Mouse (Mus musculus): ENCODE measurements at regions not wholly inside any gene's neighbourhood (a gene's known extent, or its start where the extent isn't known, plus 50 kb on each side); places are given as distances from the start of the nearest gene placed in this dataset.
A peak's percentile ranks its signal among the peaks of the same experiment; 100 is the strongest.

GRCm38 (mm10) chr3:17790816-17791215 is 157.4 kb upstream of the Cypt12 start:
- TF ChIP-seq CTCF (IDR thresholded peaks at IDR 0.05; ENCODE audit: low read depth) = no peak
- peaks cover 15% of the 10 kb centered on the region; the same call in 1 of the 2 replicates for H3K4me1 ChIP-seq (ENCODE audit: insufficient read depth)
- ATAC-seq (peak; percentile 3; the same call in 1 of the 2 replicates), DNase-seq (peak; percentile 79)
- H3K27me3 ChIP-seq (ENCODE audit: insufficient read depth, low read length) = no peaks in the 10 kb centered on the region
- peak overlapping the region; percentile 96 for H3K9ac ChIP-seq
- H3K36me3 ChIP-seq (ENCODE audit: insufficient read depth) = no peaks in the 10 kb centered on the region; the same call in 1 of the 2 replicates
- no peaks in the 10 kb centered on the region for H3K9me3 ChIP-seq (ENCODE audit: low read length)
- 4% methylated on average over 12 of the region's 12 CpGs for WGBS
- peak overlapping the region; percentile 99 for H3K27ac ChIP-seq (ENCODE audit: low read depth, low read length)
- H3K4me2 ChIP-seq (ENCODE audit: low read depth) = peak overlapping the region; percentile 99
- peak overlapping the region; percentile 57 for H3K4me3 ChIP-seq (ENCODE audit: low read depth, low read length)

DNA sequence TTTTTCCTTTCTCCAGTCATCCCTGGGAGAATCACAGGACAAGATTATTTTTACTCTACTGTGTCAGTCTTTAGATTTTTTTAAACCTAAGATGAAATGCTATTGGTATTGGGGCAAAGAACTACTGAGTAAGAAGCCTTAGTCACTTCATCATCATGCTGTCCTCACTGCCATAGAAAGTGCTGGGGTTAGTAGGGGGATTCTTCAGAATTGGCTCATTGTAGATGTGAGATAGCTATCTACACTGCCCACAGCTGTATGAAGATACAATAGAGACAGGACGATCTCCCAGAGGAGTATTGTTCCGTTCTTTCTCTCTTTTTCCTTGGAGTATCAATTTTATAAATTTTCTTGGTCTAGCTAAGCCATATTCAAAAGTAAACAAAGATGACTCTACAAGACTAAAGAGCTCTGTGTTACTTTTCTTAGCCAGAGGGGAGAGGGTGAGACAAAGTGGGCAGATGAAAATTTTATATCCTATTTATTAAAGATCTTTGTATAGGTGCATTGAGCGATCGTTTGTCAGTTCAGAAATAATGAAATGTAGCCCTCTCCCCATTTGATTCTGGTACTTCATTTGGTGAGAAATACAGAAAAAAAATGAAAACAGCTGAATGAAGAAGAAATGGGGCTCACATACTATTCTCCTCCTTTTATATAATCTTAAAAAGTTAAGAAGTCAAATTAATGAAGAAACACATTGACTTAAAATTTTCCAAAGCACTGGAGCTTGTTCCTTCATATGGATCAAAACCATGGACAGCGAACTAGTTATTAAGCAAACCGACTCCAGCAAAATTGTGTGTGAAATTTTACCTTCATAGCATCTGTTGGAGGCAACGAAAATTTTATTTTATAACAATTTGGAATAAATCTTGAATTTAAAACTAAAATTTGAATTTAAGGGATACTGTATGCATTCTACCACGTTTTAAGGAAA is 156.6 kb upstream of the Cypt12 start:
- ATAC-seq (no peak), DNase-seq (peak; percentile 70)
- H3K27me3 ChIP-seq (ENCODE audit: insufficient read depth, low read length) = no peaks in the 10 kb centered on the region
- H3K27ac ChIP-seq (ENCODE audit: low read depth, low read length) = peak overlapping the region; percentile 99
- H3K9ac ChIP-seq = peak overlapping the region; percentile 96
- peaks cover 14% of the 10 kb centered on the region; the same call in 1 of the 2 replicates for H3K4me1 ChIP-seq (ENCODE audit: insufficient read depth)
- TF ChIP-seq CTCF (IDR thresholded peaks at IDR 0.05; ENCODE audit: low read depth) = no peak
- peak overlapping the region; percentile 57 for H3K4me3 ChIP-seq (ENCODE audit: low read depth, low read length)
- peak overlapping the region; percentile 99 for H3K4me2 ChIP-seq (ENCODE audit: low read depth)
- 29% methylated on average over 8 of the region's 8 CpGs for WGBS
- H3K36me3 ChIP-seq (ENCODE audit: insufficient read depth) = peaks cover 5% of the 10 kb centered on the region; the same call in 1 of the 2 replicates
- H3K9me3 ChIP-seq (ENCODE audit: low read length) = no peaks in the 10 kb centered on the region

- no peak for TF ChIP-seq CTCF (IDR thresholded peaks at IDR 0.05; ENCODE audit: low read depth)
- no peaks in the 10 kb centered on the region for H3K9me3 ChIP-seq (ENCODE audit: low read length)
- no peak for DNase-seq
- peaks cover 5% of the 10 kb centered on the region; the same call in 1 of the 2 replicates for H3K36me3 ChIP-seq (ENCODE audit: insufficient read depth)
- peak overlapping the region; percentile 89 for H3K9ac ChIP-seq
- H3K4me1 ChIP-seq (ENCODE audit: insufficient read depth) = peaks cover 12% of the 10 kb centered on the region; the same call in 1 of the 2 replicates
- peak overlapping the region; percentile 91 for H3K27ac ChIP-seq (ENCODE audit: low read depth, low read length)
- no peak for ATAC-seq
- no peaks in the 10 kb centered on the region for H3K27me3 ChIP-seq (ENCODE audit: insufficient read depth, low read length)
- WGBS = 32% methylated on average over 2 of the region's 2 CpGs
- peak overlapping the region; percentile 75 for H3K4me2 ChIP-seq (ENCODE audit: low read depth)
- peak overlapping the region; percentile 57 for H3K4me3 ChIP-seq (ENCODE audit: low read depth, low read length)
These were observed 155.6 kb upstream of the Cypt12 start for GRCm38 (mm10) chr3:17792537-17793039.

GRCm38 (mm10) chr3:17793646-17794250 is 154.5 kb upstream of the Cypt12 start:
- DNase-seq (peak; percentile 86), ATAC-seq (peak; percentile 55)

DNA sequence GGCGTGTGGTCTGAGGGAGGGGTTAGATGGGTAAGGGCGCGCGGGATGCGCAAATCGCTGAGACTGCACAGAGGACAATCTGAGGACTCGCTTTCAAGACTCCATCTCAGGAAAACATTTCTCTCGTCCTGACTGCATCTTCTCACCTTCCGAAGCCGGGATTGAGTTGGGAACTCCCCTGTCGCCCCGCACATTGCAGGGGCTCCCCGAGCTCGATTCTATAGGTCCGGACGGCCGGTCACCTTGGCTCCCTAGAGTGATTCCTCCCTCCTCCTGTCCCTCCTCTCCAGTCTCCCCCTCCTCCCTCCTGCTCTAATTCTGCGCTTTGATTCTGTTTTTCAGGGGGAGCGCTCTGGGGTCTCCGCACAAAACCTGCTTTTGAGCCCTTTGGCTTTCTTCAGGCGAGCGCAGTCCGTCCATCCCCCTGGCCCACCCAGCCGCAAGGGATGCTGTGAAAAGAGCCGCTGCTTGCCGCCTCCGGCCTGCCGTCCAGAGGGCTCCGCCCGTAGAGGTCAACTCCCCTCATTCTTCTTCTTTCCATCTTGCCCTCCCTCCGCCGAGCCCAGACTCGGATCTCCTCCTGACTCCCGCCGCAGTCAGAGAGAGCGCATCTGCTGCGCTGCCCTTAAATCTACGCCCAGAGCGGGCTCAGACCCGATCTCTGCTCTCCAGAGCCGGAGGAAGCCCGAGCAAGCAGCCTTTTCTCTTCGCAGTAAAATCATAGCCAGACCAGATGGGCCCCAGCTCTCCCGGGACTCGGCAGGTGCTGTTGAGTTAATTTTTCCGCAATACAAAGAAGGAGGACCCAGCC is 153.8 kb upstream of the Cypt12 start:
- H3K4me2 ChIP-seq (ENCODE audit: low read depth) = peak overlapping the region; percentile 75
- H3K9me3 ChIP-seq (ENCODE audit: low read length) = no peaks in the 10 kb centered on the region
- H3K9ac ChIP-seq = peak overlapping the region; percentile 89
- ATAC-seq (peak; percentile 63), DNase-seq (peak; percentile 58)
- peak overlapping the region; percentile 91 for H3K27ac ChIP-seq (ENCODE audit: low read depth, low read length)
- TF ChIP-seq CTCF (IDR thresholded peaks at IDR 0.05; ENCODE audit: low read depth) = no peak
- H3K27me3 ChIP-seq (ENCODE audit: insufficient read depth, low read length) = no peaks in the 10 kb centered on the region
- H3K4me3 ChIP-seq (ENCODE audit: low read depth, low read length) = peak overlapping the region; percentile 57
- H3K4me1 ChIP-seq (ENCODE audit: insufficient read depth) = no peaks in the 10 kb centered on the region
- H3K36me3 ChIP-seq (ENCODE audit: insufficient read depth) = peaks cover 5% of the 10 kb centered on the region; the same call in 1 of the 2 replicates
- 4% methylated on average over 46 of the region's 46 CpGs for WGBS

More at GRCm38 (mm10) chr3:17793646-17794250, 154.5 kb upstream of the Cypt12 start:
- TF ChIP-seq CTCF (IDR thresholded peaks at IDR 0.05; ENCODE audit: low read depth) = no peak
- under 1% methylated on average over 24 of the region's 24 CpGs for WGBS
- Histone ChIP-seq H3K27me3 (ENCODE audit: insufficient read depth, low read length) (no peaks in the 10 kb centered on the region), H3K4me3 (ENCODE audit: low read depth, low read length) (peak overlapping the region; percentile 57), H3K4me1 (ENCODE audit: insufficient read depth) (peaks cover 3% of the 10 kb centered on the region; the same call in 1 of the 2 replicates), H3K27ac (ENCODE audit: low read depth, low read length) (peak overlapping the region; percentile 91), H3K36me3 (ENCODE audit: insufficient read depth) (peaks cover 5% of the 10 kb centered on the region; the same call in 1 of the 2 replicates), H3K4me2 (ENCODE audit: low read depth) (peak overlapping the region; percentile 75), H3K9ac (peak overlapping the region; percentile 89), H3K9me3 (ENCODE audit: low read length) (no peaks in the 10 kb centered on the region)

All from forebrain, postnatal 0 days (tissue).